Mouse (Mus musculus) retina, postnatal 7 days (tissue): ENCODE results near the gene Msantd1.

Experiments used
- DNase-seq: peaks from one replicate; pipeline ENCODE4 v3.0.0-alpha.2; 2012; ENCODE audit warnings: low read depth, low spot score

The Msantd1 gene

DNA sequence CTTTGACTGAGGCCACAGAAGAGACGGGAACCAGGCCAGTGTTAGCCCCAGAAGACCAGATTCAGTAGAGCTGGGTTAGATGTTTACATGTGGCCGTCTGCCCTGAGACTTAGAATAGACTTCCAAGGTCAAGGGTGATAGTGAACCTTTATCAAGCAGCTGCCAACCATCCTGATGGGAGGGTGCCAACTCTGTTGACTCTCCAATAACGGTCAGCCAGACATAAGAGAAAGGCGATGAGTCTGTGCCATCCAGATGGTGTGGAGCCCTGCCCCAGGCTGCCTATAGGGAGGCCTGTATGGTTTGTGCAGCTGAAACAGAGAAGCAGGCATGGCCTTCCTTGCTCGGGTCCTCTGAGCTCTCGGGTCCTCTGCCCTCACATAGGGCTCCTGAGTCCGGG, 16.7 kb downstream of the Msantd1 start:
- DNase-seq = no peak

DNA sequence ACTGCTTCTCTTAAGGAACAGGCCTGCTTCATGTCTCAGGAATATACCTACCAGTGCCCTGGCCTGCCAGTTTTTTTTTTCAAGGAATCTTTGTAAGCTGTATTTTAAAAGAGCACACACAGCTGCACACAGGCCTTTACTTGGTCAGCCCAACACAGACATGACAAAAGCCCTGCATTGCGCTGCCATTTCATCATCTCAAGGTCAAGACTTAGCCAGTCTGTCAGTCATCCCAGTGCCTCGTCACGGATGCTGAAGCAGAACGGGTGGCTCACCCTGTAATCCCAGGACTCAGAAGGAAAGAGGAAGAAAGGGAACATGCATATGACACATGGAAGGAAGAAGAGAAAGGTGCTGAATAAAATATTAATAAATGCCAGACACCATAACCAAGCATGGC, 19.8 kb downstream of the Msantd1 start:
- DNase-seq = no peak

DNA sequence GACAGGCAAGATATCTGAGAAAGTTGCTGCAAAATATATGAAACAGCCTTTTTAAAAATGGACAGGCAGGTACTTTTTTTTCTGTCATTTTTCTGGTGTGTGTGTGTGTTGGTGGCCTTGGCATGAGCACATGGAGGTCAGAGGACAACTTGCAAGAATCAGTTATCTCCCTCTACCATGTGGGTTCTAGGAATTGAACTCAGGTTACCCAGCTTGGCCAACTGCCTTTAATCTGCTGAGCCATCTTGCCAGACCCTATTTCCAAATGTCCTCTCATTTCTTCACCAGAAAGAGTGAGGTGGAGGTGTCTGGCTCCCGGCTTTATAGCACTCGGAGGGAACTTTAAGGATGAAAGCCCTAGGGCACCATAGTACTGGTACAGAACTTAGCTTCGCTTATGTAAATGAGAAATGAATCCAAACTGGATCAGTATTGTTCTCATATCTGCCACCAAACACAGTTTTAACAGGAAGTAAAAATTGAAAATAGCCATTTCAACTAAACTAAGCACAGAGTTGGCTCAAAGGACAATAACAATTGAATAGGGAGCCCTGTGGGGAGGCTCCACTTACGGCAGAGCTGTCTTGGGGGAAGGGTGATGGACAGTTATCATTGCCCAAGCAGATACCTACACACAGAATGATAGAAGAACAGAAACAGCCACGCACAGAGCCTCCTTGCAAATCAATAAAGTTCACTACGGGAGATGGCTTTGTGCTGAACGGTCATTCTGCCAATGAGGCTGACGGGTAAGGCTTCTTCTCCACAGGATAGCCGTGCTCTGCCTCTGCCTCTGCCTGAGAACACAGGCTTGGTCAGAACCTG, 22.6 kb downstream of the Msantd1 start:
- no peak for DNase-seq

DNA sequence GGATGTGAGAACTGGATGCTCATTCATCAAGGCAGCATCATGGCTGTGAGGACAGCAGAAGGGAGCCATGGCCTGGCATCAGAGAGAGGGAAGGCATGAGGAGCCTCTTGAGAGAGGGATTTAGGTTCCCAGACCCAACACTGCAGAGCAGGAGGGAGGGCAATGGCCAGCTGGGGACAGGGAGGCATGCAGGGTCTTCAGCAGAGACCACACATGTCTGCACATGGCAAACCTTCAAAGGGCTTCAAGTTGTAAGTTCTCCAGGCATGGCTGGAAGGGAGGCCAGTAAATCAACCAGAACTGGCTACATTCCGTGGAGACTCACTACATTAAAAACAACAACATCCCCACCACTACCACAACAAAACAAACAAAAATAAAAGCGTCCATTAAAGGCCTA, 23.3 kb downstream of the Msantd1 start:
- DNase-seq = no peak

DNA sequence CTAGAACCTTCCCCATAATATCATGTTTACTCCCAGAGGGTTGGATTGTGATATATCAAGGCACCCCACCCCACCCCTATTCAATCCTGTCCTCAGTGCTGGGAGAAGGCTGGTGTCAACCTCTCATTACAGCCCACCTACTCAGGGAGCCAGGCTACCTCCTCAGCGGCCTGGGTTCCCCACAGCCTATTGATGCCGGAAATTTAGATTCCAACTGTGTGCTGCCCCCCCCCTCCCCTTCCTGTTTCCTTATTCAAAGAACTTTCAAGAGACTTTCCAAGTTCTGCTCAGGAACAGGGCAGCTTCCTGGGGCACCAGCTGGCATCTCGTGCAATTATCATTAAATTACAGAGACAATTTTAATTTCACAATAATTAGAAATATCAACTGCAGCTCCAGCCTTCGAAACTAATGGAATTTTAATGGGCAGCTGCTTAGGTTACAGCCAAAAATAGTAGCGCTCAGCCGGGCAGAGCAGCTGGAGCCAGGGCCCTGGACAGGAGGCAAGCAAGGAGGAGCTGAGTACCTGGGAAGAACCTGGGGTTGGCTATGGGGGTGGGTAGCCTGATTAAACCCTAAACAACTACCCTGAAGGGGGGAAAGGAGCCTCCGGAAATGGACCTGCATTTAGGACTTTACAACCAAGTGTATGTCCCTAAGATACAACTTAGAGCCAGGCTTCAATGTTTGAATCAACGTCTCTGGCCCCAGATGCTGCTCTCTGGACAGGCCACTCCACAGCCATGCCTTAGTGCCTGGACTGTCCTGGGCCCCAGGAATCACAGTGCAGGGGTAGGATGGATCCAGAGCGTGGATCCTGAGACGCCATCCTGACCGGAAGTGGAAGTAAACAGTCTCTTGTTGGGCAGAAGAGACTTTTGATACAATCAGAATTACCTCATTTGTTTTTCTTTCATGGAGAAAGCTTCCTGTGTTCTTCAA, 24.0 kb downstream of the Msantd1 start:
- DNase-seq = no peak

DNA sequence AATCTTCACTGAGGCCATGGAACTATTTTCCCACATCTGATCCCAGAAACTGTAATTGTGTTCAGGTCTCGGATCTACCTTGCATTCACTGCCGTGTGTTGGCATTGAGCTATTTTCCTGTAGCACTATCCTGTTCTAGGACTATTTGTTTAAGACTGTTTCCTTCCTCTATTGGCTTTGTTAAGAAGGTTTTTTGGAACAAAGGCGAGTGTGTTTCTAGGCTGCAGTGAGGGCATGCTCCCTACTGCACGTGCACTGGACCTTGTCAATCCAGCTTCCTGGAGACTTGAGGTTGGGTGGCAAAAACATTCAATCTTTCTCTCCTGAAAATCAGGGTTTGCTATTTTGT, 24.6 kb downstream of the Msantd1 start:
- DNase-seq = no peak

DNA sequence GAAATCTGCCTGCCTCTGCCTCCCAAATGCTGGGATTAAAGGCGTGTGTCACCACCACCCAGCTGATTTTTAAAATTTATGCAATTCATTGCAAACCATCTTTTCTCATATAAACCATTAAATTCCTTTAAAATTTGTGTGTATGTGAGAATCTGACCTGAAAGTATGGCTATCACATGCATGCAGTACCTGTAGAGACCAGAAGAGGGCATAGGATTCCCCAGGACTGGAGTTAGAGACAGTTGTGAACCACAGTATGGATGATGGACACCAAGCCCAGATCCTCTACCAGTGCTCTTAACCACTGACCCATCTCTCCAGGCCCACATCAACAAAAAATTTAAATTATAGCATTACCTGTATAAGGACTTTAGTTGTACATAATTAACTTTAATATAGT, 25.6 kb downstream of the Msantd1 start:
- no peak for DNase-seq

DNA sequence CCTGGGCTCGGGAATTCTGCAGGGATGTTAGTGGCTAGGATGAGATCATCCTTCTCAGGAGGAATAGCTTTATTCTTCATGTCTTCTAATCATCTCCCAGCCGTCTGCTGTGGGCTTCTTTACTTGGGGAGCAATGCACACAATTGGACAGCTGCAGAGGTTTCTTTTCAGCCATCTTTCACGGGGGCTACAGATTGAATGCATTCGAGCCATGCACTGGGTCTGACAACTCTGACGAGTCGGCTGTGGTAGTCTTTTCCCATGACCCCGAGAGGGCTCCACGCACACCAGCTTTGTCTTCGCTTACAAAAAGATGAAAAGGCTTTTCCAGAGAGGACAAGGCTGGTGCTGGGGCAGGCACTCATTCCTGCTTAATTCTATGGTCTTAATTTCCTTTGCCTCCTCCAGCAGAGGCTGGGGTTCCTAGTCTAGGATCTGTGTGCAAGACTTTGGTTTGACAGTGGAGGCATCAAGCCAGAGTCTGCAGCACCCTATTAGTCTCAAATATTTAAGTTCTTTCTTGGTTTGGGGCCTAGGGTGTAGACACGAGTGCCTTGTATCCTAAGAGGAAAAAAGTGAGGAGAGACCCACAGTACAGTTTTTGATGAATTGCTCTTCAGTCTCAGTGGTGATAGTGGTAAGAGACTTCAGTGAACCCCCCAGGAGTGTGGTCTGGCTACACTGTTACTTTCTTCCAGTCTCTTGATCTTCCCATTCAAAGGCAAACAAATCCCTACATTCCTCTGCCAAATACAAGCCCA, 34.1 kb downstream of the Msantd1 start:
- DNase-seq = no peak

DNA sequence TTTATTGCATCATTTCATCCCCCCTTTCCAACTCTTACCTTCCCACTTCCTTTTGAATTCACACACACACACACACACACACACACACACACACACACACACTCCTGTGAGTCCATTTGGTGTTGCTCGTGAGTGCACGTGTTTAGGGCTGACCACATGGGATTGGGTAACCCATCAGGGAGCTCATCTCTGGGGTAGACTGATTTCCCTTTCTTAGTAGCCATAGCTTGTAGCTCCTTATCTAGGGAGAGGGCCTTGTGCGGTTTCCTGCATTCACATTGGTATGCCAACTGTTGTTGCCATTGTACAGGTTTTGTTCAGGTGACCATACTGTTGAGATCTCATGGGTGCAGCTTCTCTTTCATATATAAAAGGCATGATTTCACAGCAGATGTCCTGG, 35.6 kb downstream of the Msantd1 start:
- no peak for DNase-seq

DNA sequence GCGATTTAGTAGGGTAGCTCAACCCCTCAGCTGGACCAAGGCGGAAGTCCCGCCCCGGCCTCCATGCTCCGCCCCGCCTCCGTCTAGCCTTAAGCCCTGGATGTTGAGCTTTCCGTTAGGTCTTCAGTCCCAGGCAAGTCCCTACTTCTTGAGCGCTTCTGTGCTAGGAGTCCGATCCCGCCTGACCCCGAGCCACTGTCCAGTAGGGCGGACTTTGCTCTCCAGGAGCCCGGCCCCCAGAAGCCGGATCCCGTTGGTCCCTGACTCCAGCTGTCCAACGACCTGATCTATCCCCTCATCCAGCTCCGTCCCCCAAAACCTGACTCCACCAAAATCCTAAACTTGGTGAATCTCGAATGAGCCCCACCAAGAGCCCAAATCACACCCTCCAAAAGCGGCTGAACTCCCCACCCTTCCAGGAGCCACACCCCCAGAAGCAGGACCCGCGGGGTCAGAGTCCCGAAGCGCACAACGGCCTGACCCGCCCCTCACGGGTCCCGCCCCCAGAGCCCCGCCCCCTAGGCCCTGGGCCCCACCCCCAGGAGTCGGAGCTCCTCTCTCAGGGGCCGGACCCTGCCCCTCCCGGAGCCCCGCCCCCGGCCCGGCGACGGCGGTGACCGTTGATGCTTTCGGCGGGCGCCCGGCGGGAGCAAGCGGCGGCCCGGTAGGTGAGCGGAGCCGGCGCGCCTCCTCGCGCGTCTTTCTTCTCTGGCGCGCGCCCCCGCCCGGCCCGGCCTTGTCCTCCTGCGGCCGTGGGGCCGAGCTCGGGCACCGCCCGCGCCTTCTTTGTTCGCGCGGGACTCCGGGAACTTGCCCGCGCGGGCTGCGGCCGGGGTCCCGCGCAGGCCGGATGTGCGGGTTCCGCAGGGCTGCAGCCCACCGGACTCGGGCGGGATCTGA, 41.3 kb downstream of the Msantd1 start, which contains the start of gene Rgs12:
Gene Rgs12 (plus strand): TSS at position 585 of the 900 bp plus-strand sequence.
- peak; percentile 75 for DNase-seq

DNA sequence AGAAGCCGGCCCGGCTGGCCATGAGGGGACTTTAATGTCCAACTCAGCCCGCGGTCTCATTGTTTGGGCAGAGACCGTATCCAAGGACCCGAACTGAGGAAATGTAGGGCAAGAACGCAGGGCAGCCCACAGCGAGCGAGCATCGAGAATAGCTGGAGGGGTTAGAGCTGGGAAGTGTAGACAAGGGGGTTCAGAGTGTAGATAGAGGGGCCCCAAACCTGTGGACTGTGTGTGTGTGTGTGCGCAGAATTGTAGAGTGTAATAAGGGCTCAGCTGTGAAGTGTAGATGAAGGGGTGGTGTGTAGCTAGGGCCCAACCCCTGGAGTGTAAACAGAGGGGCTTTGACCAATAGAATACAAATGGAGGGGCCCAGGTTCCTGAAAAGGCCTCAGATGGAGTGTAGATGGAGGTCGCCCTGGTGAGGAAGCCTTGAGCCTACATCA, 42.0 kb downstream of the Msantd1 start:
- no peak for DNase-seq

DNA sequence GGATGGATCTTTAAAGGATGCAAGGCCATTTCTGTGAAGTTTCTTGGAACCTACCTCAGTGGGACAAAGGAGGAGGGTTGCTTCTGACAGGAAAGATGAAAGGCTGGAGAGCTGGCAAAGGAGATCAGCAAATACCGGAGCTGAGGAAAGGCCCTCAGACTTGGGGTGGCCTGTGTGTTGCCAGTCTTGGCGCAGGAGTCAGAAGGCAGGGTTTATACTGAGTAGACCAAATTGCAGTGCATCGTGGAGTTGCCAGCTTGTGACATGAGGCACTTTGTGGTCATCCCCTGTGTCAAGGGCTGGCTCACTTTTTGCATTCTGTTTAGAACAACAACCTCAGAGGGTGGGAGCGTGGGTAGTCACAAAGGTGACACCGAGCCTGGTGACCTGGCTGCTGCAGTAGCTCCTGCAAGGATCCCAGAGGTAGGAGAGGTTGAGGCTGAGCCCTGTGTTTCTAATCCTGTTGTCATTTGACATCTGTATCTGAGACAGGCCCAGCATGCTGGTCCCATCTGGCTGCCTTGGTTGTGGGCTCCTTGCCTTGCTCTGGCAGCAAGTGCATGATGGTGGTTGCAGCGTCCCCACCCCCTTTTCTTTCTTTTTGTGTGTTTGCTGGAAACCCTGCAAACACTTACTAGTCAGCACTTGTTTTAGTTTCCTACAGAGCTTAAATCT, 42.8 kb downstream of the Msantd1 start:
- DNase-seq = no peak

DNA sequence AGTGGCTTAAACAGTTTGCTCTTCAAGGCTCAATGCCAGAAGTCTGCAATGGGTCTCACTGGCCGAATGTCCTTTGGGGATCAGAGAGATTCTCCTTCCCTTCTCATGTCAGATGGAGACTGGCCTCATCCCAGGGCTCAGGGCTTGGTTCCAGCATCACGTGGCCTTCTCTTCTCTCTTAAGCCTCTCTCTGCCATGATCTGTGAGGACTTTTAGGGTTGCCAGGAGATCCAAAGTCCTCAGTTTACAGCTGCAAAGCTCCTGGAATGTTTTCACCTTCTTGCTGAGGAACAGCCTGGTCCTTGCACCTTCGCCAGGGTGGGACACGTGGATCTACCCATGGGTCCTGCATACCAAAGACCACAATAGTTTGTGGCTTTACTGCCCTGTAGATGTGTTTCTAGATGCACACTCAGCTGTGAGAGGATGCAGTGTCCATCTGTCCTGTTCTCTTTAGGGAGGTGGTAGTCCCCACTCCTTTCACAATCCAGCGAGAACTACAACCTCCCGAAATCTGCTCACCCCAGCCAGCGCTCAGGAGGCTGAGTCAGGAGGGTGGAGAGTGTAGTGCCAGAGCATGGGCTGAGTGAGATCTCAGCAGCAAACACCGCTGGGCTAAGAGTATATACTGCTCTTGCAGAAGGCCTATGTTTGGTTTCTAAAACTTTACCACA, 43.5 kb downstream of the Msantd1 start:
- DNase-seq = no peak

DNA sequence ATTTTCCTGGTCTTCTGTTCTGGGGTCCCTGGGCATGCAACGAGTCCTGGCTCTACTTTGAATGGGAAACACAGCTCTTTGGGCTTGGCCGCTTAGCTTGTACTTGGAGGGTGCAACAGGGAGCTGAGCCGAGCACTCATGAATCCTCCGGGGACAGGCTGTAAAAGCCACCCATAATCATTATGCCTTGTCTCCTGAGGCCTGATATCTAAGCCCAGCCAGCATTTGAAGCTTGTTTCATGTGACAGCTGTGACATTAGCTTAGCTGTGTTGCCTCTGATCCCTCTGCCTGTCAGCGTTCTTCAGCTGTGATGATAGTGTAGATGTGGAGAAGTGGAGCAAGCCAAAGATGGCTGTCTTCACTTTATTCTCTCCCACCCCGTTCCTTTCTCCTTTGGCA, 46.7 kb downstream of the Msantd1 start:
- DNase-seq = peak; percentile 28

DNA sequence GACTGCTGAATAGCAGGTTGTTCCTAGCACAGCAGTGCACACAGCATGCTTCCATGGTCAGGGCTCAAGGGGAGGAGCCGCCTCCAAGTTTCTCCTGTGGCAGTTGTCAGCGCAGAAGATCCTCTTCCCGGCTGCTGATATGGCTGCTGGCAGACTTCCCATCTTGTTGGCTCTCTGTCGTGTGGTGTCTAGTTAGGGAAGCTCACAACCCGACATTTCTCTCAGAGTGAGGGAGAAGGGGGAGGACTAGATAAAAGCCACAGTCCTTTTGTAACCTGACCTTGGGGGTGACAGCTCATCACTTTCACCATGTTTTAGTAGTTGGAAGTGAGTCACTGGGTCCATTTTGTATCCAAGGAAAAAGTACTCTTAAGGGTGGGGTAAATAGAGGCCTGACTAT, 47.8 kb downstream of the Msantd1 start:
- no peak for DNase-seq

DNA sequence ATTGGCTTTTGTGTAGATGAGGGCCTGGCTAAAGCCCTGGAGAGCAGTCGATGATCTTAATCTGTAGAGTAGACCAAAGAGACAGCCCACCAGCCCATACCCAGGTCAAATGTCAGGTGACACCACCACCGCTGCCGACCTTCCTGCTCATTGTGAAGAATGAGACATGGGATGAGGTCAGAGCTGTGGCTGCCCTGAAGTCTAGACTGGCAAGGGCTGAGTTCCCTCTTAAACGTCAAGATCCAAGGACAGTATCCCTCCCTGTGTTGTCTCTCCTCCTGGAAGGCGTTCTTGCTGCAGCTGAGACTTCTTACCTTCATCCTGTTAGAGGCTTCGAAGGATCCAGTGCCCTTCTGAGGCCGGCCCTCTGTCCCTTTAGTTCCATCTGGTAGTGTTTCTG, 48.3 kb downstream of the Msantd1 start:
- DNase-seq = no peak

DNA sequence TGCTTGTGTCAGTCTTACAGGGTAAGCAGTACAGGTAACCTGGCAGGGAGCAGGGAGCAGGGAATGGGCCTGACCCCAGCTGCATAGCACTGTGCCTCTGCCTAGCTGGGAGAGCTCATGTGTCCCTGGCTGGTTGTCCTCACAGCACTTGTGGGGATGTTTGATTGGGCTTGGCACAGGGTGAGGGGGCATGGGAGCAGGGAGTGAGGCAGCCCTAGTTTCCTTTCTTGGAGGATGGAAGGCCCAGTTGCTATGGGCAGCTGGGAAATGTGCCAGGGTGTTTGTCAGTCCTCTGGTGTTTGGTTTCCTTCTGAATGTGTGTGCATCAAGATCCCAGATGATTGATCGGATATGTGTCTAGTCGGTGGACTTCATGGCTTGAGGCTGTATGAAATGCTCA, 49.2 kb downstream of the Msantd1 start:
- no peak for DNase-seq

DNA sequence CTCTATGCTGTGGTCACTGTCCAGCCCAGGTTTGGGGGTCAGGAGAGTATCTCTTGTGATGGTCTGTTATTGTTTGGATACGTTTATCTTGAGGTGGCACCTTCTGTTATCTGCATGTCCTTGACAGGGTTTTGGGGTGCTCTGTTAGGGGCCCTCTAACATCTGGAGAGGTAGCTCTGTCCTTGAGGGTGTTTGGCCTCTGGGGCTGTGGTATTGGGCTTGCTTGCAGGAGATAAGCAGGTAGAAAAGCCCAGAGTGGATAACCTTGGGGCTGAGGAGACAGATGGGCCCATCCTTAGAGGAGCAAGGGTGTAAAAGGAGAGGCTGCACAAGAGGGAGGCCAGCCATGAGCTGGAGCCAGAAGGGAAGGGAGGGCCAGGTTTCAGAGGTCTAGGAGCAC, 52.2 kb downstream of the Msantd1 start:
- DNase-seq = no peak

DNA sequence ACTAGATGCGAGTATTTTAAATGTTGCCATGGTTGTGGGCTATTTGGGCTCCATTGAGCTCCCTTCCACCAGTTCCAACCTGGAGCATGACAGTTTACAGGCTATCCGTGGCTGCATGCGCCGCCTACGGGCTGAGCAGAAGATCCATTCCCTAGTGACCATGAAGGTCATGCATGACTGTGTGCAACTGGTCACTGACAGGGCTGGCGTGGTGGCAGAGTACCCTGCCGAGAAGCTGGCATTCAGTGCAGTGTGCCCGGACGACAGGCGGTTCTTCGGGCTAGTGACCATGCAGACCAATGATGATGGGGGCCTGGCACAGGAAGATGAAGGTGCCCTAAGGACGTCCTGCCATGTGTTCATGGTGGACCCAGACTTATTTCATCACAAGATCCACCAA, 57.7 kb downstream of the Msantd1 start:
- DNase-seq = no peak

DNA sequence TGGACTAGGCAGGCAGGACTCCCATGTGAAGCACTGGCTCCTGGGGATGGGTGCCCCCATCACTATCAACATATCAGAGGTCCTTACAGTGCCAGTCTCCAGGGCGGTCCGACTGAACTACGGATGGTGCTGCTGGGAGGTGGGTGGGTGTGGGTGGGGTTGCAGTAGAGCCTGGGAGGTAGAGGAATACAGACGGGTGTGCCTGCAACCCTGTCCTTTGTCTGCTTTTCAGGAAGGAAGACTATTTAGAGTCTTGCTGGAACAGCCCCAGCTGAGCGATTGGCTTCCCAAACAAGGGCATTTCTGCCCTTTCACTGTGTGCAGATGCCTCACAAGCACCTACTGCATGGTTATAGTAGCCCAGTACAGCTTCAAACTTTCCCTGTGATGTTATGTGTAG, 60.6 kb downstream of the Msantd1 start:
- no peak for DNase-seq
